Mouse (Mus musculus): ENCODE data around the gene Zan.

DNA sequence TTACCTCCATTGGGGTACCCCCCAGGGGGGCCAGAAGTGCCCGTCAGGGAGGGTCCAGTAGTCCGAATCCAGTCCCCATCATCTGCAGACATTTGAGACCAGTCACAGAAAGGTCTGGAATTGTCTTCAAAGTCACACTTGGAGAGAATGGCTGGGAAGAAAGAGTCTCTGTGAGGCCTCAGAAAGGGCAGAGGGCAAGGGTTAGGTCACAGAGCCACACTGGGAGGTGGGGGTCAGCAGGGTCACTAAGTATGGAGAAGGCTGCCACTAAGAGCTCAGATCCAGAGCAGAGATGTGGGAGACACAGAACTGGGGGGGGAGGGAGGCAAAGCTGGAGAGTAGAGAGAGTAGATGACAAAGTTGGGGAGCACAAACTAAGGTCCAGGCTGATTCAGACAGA lies 2.5 kb downstream of the Zan start:
- TF ChIP-seq GATA1 (IDR thresholded peaks at IDR 0.05; ENCODE audit: borderline replicate concordance, low read length) (no peak), FLI1 (IDR thresholded peaks at IDR 0.05; ENCODE audit: low read length) (no peak)

Data from megakaryocyte, embryonic 14.5 days (primary cell).